Mouse (Mus musculus): Measurements from ENCODE around the gene Gm21731. TPM values are rescaled to one million over a fixed set of nuclear protein-coding genes. Genes with fewer than 3 reads are reported as not detected.
"Not testable (repeated sequence)": the region's sequence is repeated elsewhere in the genome, so short reads cannot be mapped to it uniquely, and the experiment has no call there.

Gm21731 gene
- not detected for polyA plus RNA-seq (2017; shearing (Covaris generic))

DNA sequence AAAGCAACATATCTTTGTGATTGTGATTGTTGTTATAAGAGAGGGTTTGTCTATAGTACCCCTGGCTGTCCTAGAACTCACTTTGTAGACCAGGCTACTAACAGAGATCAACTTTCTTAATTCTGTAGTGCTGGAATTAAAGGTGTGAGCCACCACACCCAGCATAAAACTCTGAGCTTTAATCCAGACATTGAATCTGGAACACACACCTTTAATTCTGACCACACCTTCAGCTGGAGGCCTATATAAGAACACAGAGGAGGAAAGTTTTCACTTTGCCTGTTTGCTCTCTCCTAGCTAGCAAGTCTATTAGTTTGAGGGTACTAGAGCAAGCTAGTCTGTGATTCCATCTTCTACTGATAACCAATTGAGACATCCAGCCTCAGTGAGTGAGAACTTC is at the start of gene Gm21731:
Gene Gm21731 (plus strand): TSS at position 301 of the 400 bp plus-strand sequence.
- not testable (repeated sequence) for ATAC-seq

- not testable (repeated sequence) for ATAC-seq
Observed at GRCm38 (mm10) chr13:120196189-120196821, 42.6 kb upstream of the Gm21731 start.

GRCm38 (mm10) chr13:120215847-120216246 is 23.1 kb upstream of the Gm21731 start, which contains the start of gene Gm21762:
TSS of gene Gm21762 (minus strand) at chr13:120215947.
- not testable (repeated sequence) for ATAC-seq

GRCm38 (mm10) chr13:120220922-120221321 is 18.0 kb upstream of the Gm21731 start:
- not testable (repeated sequence) for ATAC-seq

- peak; percentile 32 for ATAC-seq
Observed at GRCm38 (mm10) chr13:120223012-120223659, 15.8 kb upstream of the Gm21731 start.

GRCm38 (mm10) chr13:120231798-120232197 is 7.1 kb upstream of the Gm21731 start:
- not testable (repeated sequence) for ATAC-seq

- ATAC-seq = not testable (repeated sequence)
Observed at GRCm38 (mm10) chr13:120232447-120233049, 6.4 kb upstream of the Gm21731 start.

DNA sequence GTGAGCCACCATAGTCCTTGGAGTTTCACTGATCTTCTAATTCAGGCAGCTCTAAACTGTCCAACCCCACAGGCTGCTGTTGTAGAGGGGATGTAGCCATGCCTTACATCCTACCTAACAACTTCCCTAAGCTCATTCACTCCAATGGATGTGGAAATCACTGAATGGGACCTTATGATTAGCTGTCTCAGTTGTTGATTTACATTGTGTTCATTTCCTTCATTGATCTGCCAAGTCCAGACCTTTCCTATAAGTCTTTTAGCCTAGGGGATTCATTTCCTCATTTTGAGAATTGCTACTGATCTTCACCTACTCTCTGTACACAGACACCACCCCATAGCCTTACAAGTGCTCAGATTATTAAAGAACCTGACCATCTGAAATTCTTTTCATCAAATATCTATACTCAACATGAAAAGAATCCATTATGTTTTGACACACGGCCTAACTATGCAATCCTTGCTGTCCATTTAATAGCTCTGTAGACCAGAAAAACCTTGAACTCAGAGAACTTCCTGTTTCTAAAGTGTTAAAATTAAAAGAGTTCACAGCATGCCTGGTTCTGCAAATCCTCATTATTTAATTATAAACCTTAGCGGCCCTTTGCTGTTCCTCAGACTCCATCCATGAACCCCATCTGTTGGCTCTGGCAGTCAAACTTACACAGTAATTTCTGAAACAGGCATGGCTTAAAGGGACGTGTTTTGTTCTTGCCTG is 12.5 kb downstream of the Gm21731 start:
- not testable (repeated sequence) for ATAC-seq

- not testable (repeated sequence) for ATAC-seq
Observed at GRCm38 (mm10) chr13:120258817-120259658, 20.1 kb downstream of the Gm21731 start.

GRCm38 (mm10) chr13:120259718-120260117 is 20.8 kb downstream of the Gm21731 start:
- not testable (repeated sequence) for ATAC-seq

- not testable (repeated sequence) for ATAC-seq
Observed at GRCm38 (mm10) chr13:120262870-120263269, 24.0 kb downstream of the Gm21731 start, which contains the start of gene AF067061. TSS of gene AF067061 (plus strand) at chr13:120263114.

- not testable (repeated sequence) for ATAC-seq
Observed at GRCm38 (mm10) chr13:120277837-120278236, 38.9 kb downstream of the Gm21731 start.

- no peak for ATAC-seq
Observed at GRCm38 (mm10) chr13:120278784-120279183, 39.9 kb downstream of the Gm21731 start.

Other genes with a start within 250 kb of the Gm21731 start
- not detected for gene Gm36079, start 212.1 kb upstream of the Gm21731 start, polyA plus RNA-seq (2017; shearing (Covaris generic))
- under 1 TPM in 2 of 3 experiments, not detected in 1; 0.21 to 0.87 TPM for gene Gm21188, start 186.9 kb upstream of the Gm21731 start, polyA plus RNA-seq (2017; shearing (Covaris generic))
- not detected for gene Gm20767, start 98.9 kb upstream of the Gm21731 start, polyA plus RNA-seq (2017; shearing (Covaris generic))
- not detected for gene Gm21818, start 66.7 kb upstream of the Gm21731 start, polyA plus RNA-seq (2017; shearing (Covaris generic))
- gene Gm21762, start 23.2 kb upstream of the Gm21731 start, polyA plus RNA-seq (2017; shearing (Covaris generic)) = not detected
- not detected for gene AF067061, start 24.0 kb downstream of the Gm21731 start, polyA plus RNA-seq (2017; shearing (Covaris generic))
- 10 to 100 TPM; 28.6 to 70.5 (median 48.6) TPM for gene BC147527, start 61.3 kb downstream of the Gm21731 start, polyA plus RNA-seq (2017; shearing (Covaris generic))
- gene Tcstv3, start 77.8 kb downstream of the Gm21731 start, polyA plus RNA-seq (2017; shearing (Covaris generic)) = not detected

Data from inflammation-experienced regulatory T-cells, adult 6 months (primary cell).